Comparison of ENCODE assay signal across 25 mouse cellular contexts in the genomic region with DNA sequence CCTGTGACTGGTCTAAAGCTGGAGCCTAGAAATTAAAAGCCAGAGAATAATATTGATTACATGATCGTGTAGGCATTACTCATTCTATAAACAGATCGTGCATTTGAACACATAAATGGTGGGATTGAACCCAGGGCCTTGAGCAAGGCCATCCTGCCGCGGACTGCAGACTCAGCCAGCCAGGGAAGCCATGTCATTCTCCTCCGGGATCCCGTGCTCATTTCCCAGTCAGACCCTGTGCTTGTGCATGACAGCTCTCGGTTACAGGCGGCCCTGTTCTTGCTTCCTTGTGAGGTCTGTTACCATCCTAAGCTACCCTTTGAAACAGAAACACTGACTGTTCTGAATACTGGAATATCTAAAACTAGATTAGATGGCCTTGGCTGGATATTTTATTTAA.
"Had no signal": no experiment of that assay in that cellular context is flagged by ENCODE, and none has a peak within 500 bp of the region (broad histone marks: within the 10 kb centered on the region; RNA-seq: fewer than 3 reads in every experiment).

No protein-coding gene starts in this region.

- H3K9ac ChIP-seq: heart, embryonic 13.5 days; heart, embryonic 15.5 days; hindbrain, embryonic 13.5 days; hindbrain, embryonic 15.5 days; intestine, embryonic 15.5 days; kidney, embryonic 15.5 days; limb, embryonic 13.5 days; limb, embryonic 15.5 days; liver, embryonic 12.5 days; liver, embryonic 14.5 days had no signal

- DNase-seq: gastrocnemius, postnatal 14 days; gastrocnemius, postnatal 36 days; heart, adult 2 months; heart, postnatal 14 days; heart, postnatal 36 days; kidney, adult 11 months; kidney, adult 2 months; kidney, adult 9 months; kidney, postnatal 14 days; kidney, postnatal 36 days; layer of hippocampus, adult 9-11 months; layer of hippocampus, postnatal 36 days; left cerebral cortex, postnatal 4 days had no signal

- H3K27me3 ChIP-seq: heart, embryonic 13.5 days; heart, embryonic 15.5 days; hindbrain, embryonic 13.5 days; hindbrain, embryonic 15.5 days; intestine, embryonic 15.5 days; kidney, embryonic 15.5 days; limb, embryonic 13.5 days; limb, embryonic 15.5 days; liver, embryonic 12.5 days had no signal

- H3K9me3 ChIP-seq: heart, embryonic 13.5 days; heart, embryonic 15.5 days; hindbrain, embryonic 13.5 days; hindbrain, embryonic 15.5 days; intestine, embryonic 15.5 days; kidney, embryonic 15.5 days; limb, embryonic 13.5 days; limb, embryonic 15.5 days; liver, embryonic 12.5 days had no signal

- ATAC-seq: intestine, embryonic 15.5 days; liver, embryonic 12.5 days had no signal

- H3K4me1 ChIP-seq: heart, embryonic 13.5 days; hindbrain, embryonic 13.5 days; hindbrain, embryonic 15.5 days; intestine, embryonic 15.5 days; kidney, embryonic 15.5 days; limb, embryonic 13.5 days; limb, embryonic 15.5 days had no signal

- H3K4me3 ChIP-seq: heart, adult 2 months; heart, embryonic 13.5 days; heart, embryonic 15.5 days; hindbrain, embryonic 13.5 days; hindbrain, embryonic 15.5 days; intestine, embryonic 15.5 days; kidney, embryonic 15.5 days; limb, embryonic 13.5 days; limb, embryonic 15.5 days; liver, embryonic 12.5 days had no signal

- H3K4me2 ChIP-seq: heart, embryonic 13.5 days; heart, embryonic 15.5 days; hindbrain, embryonic 13.5 days; hindbrain, embryonic 15.5 days; intestine, embryonic 15.5 days; kidney, embryonic 15.5 days; limb, embryonic 13.5 days; limb, embryonic 15.5 days; liver, embryonic 12.5 days had no signal

- H3K27ac ChIP-seq: heart, adult 2 months; heart, embryonic 13.5 days; hindbrain, embryonic 13.5 days; hindbrain, embryonic 15.5 days; hindbrain, postnatal 0 days; intestine, embryonic 15.5 days; kidney, embryonic 15.5 days; kidney, postnatal 0 days; limb, embryonic 13.5 days; limb, embryonic 15.5 days; liver, embryonic 12.5 days; liver, embryonic 14.5 days had no signal
